Mouse (Mus musculus) thymus, postnatal 4 days (tissue): Measurements from ENCODE around the gene Tada2b.

Experiments used
- DNase-seq: peaks from one replicate; pipeline ENCODE4 v3.0.0; 2021

The Tada2b gene

GRCm38 (mm10) chr5:36478540-36479420, 5.3 kb downstream of the Tada2b start:
- DNase-seq, result no peak

GRCm38 (mm10) chr5:36477486-36477885, 6.6 kb downstream of the Tada2b start:
- no peak for DNase-seq

- DNase-seq, result peak; percentile 84
Measured at GRCm38 (mm10) chr5:36474283-36474682, 9.8 kb downstream of the Tada2b start.

GRCm38 (mm10) chr5:36472876-36473655, 11.0 kb downstream of the Tada2b start:
- no peak for DNase-seq

- no peak for DNase-seq
Measured at GRCm38 (mm10) chr5:36471206-36471605, 12.9 kb downstream of the Tada2b start.

- no peak for DNase-seq
Measured at GRCm38 (mm10) chr5:36465889-36466288, 18.2 kb downstream of the Tada2b start.

DNA sequence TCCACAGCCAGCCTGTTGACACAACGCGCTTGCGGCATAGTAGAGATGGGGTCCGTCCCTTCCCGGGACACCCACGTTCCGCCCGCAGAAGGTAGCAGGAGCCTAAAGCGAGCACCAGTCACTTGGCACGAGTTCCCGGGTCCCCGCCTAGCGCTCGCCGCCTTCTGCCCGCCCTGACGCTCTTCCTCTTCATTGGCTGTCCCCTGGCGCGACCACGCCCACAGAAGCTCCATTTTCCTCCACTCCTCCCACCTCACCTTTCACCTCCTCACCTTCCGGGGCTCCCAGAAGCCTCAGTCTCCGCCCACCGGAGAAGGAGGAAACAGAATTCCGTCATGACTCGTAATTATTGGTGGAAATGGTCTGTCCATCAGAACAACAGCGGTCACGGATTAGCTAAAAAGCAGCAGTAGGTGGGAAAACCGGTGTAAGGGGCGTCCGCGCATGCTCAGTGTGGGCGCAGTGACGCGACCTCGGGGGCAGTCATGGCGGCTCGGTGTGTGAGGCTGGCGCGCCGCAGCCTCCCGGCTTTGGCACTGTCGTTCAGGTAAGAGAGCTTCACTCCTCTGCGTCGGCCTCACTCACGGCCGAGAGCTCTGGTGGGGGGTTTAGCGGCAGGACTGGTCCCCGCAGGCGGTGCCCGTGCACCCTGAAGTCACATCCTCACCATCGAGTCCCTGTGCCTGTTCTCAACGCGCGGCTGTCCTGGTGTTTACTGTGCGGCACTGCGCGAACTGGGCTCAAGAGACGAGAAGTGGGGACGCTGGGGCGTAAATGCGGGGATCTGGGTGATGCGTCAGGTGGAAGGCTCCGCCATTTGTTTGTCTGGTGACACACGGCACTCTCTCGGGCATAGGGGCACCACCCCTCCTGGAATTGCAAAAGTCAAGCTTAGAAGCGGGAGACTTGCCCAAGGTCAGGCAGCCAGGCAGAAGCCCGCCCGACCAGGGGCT, 19.1 kb downstream of the Tada2b start, which contains the start of gene Grpel1:
Gene Grpel1 (plus strand): TSS at position 290 of the 953 bp plus-strand sequence.
- DNase-seq, result peak; percentile 97

DNA sequence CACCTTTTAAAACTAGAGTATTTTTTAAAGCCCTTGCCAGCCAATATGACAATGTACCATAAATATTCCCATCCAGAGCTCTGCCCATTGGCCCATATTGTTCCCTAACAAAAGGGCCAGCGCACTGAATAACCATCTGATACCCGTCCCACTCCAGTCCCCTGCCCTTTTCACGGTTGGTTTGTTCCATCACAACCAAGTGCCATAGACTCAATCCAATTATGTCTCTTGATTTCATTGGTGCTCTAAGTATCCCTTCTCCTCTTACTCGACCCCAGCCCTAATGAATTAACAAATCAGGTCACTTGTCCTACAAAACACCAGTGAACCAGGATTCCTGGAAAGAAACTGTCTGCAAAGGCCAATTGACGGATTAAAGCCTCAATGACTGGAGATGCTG, 20.7 kb downstream of the Tada2b start:
- no peak for DNase-seq

DNA sequence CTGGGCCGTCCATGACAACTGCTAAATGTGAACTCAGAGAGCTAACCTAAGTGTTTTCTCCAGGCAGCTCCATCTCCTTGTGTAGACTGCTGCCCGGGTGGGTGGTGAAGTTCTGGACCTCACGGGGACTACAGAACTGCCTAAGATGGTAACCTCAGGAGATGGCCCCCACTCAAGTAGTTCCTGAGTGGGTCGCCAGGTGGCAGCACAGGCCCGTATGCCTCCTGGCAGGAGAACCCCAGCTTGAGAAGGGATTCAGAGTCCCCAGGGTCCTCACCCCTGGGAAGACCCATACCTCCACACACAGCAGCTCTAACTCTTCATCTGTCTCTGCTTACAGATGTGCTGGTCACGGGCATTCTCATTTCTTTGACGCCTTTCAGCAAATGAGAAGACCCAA, 21.3 kb downstream of the Tada2b start:
- peak; percentile 94 for DNase-seq

DNA sequence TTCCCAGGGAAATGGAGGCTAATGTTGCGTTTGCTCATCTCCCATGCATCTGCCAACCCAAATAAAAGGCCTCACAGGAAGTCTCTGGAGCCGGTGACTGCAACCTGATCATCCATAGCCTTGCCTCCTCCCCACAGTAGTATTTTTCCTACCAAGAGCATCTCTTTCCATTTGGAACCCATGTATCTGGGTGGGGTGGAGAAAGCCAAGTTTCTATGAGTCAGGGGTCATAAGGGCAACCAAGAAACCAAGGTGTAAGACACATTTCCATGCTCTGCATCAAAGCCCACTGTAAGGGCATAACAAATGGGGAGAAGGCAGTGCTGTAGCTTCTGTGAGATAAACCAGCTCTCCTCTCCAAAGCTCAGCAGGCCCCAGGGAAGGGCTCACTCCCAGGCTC, 22.9 kb downstream of the Tada2b start:
- DNase-seq, result no peak

DNA sequence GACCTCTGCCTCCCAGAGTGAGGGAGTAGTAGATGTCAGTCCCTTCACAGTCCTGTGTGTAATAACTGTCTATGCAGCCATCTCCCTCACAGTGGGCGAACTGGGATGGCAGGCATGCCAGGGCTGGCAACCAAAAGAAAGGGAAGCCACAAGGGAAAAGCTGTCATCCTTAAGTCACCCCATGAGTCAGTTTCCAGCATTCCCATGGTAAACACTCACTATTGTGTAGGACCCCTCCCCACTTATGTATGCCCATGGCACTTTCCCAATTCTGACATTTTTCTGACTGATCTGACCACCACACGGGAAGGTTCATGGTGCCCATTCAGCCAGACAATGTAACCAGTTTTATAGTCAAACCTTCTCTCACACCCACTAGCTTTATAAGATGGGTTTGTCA, 23.4 kb downstream of the Tada2b start:
- no peak for DNase-seq

GRCm38 (mm10) chr5:36458926-36459325, 25.2 kb downstream of the Tada2b start:
- DNase-seq, result peak; percentile 81

DNA sequence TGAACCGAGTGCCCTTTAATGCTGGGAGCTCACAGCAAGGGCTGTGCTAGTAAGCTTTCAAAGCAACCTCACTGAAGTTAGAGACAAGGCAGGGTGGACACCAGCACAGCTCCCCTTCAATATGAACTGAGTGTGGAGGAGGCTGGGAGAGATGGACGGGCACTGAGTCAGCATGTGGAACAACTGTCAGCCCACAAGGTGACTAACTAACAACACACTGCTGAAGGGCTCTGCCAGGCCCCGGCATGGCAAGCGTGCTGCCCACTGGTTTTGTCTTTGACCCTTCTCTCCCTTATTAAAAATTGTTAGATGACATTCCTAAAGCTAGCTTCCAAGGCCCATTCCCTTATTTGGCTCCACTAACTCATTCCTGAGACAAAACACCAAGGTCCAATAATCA, 26.4 kb downstream of the Tada2b start:
- DNase-seq, result no peak

GRCm38 (mm10) chr5:36452821-36453220, 31.3 kb downstream of the Tada2b start:
- DNase-seq, result no peak

DNA sequence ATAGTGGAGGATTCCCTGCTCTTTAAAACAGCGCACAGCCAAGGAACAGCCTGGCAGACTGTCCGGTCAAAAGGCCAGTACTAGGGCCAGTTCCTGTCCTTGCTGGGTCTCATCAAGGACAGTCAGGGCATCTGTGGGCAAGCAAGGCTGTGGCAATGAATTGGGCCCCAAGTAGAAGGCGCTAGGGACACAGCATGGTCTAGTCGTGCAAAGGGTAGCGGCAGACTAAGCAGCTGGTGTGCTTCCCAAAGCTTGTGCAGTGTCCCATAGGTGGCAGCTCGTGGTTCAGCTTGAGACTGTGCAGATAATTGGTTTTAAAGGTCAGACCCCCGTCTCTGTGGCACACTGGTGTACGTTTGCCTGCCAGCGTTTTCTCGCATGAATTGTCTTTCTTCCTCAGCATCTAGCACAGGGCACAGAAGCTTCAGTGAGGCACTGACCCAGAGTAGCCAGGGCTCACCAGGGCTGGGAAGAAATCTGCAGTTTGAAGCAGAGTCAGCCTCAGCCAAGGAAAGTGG, 32.2 kb downstream of the Tada2b start:
- DNase-seq, result no peak

- peak; percentile 58 for DNase-seq
Measured at GRCm38 (mm10) chr5:36451119-36451518, 33.0 kb downstream of the Tada2b start.

DNA sequence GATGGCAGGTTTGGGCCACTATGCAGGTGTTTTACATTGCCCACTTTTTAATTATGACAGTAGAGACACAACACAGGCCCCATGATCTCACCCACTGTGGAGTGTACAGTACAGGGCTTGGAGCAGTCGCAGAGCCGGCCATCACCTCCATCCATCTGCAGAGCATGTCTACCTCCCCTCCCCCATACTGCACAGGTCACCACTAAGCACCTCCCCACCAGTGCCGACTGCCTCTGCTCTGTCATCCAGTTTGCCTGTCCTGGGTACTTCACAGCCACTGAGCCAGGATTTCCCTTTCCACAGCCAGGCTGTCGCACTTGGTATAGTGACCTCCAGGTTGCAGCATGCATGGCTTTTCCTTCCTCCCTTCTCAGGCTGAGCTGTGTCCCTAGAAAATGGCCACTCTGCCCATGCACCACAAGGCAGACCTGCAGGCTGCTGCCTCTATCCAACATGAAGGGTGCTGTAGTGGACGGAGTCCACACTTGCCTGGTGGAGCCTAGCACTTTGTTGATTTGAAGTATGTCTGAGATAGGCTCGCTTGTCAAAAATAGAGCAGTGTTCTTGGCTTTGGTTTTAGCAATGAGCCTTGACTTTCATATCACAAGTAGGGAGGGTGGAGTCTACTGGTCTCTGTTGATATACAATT, 34.3 kb downstream of the Tada2b start:
- no peak for DNase-seq

DNA sequence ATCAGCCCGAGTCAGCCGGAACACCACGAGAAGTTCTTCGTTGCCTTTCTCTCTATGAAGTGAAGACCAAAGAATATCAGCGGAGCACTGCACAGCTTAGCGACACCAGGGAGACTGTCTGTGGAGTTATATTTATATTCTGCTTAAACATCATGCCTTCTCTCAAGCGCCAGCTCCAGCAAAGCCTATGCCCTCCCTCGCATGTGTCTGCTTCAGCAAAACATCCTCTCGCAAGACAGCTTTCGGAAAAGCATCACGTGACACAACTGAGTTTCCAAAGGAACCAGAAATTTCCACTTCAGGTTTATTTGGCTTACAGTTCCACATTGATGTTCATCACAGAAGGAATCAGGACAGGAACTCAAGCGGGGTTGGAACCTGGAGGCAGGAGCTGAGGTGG, 36.2 kb downstream of the Tada2b start:
- no peak for DNase-seq

GRCm38 (mm10) chr5:36446166-36446890, 37.8 kb downstream of the Tada2b start:
- peak; percentile 56 for DNase-seq

DNA sequence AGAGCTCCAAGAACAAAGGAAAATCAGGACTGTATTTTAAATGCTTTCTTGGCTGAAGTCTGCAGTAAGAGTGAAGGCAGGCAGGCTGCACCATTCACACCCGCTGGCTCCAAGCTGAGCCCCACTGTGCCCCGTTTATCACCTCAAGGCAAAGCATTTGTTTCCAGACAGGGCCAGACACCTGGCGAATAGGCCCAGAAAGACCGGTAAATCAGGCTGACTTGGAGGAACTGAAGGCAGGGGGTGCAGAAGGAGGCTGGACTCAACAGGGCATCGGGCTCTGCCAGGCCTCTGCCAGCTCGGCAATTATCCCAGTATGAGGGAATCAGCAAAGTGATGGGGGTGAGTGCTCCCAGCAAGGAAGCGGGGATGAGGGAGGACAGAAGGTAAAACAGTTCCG, 39.1 kb downstream of the Tada2b start:
- DNase-seq, result peak; percentile 57

DNA sequence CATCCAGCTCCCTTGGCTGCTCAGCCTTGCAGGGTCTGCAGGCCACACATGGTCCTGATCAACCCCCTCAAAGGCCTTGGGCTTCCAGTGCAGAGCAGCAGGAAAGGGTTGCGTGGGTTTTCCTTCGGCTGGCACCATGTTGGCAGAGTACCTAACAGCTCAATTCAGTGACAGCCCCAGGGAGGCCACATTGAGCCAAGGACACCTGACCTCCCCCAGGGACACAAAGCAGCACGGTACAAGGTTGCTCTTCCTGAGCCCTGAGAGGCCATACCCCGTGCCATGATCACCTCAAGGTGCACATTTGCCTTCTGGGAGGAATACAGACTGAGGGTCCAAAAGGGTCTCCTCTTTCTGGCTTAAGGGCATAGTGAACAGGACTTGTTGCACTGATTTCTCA, 39.5 kb downstream of the Tada2b start:
- DNase-seq, result no peak
